Mouse (Mus musculus): ENCODE results near the gene Gm1123.

DNA sequence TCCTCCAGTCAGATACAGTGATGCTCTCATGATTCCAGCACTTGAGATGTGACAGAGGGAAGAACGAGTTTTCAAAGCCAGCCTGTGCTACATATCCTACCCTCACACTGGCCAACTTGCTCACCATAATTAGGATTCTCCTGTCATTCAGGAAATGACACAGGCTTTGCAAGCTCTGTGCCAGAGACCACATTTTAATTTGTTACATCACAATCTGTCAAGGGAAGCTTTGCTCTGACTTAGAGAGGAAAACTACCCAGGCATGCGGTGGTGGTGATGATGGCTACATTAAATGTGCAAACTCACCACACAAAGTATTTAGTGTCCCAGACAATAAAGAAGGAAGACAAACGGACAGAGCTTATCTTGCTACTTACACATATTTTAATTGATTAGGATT lies 45.8 kb upstream of the Gm1123 start:
- TF ChIP-seq CTCF (IDR thresholded peaks at IDR 0.05; ENCODE audit: extremely low read depth, insufficient read depth, insufficient read length, insufficient replicate concordance) (no peak), POLR2A (IDR thresholded peaks at IDR 0.05; ENCODE audit: low read depth, low read length) (no peak)
